Mouse (Mus musculus): ENCODE results near the gene Mipep. TPM values are rescaled to one million over a fixed set of nuclear protein-coding genes. Genes with fewer than 3 reads are reported as not detected.

Gene Mipep
- 7.7 and 9.9 TPM in 2 replicates for polyA plus RNA-seq (2015; fragmentation: Nextera tagmentation; extraction: Ambion mirVana)

- WGBS = under 1% methylated on average over 61 of the region's 61 CpGs
- ATAC-seq = peak; percentile 95
These were observed at the start of gene Mipep for GRCm38 (mm10) chr14:60784427-60785315. TSS of gene Mipep (plus strand) at chr14:60784573.

GRCm38 (mm10) chr14:60735206-60735605 is 49.2 kb upstream of the Mipep start:
- no peak overlapping the region for H3K4me3 ChIP-seq (ENCODE audit: low read depth, low read length)
- no peak for DNase-seq (ENCODE audit: low spot score)
- H3K4me1 ChIP-seq (ENCODE audit: insufficient read depth, low read depth, low read length) = peaks cover 28% of the 10 kb centered on the region; the same call in 1 of the 2 replicates
- TF ChIP-seq CTCF (IDR thresholded peaks at IDR 0.05) (no peak), EP300 (IDR thresholded peaks at IDR 0.05) (no peak)
- no peaks in the 10 kb centered on the region for H3K36me3 ChIP-seq (ENCODE audit: insufficient read depth, low read length)
- 46% methylated on average over 5 of the region's 5 CpGs for WGBS
- no peak overlapping the region for H3K4me2 ChIP-seq (replicated peaks; ENCODE audit: low read depth, low read length)
- H3K27ac ChIP-seq (ENCODE audit: low read length) = 0 out of 2 replicates have a peak overlapping the region, but pooled peaks have one; percentile 0
- no peaks in the 10 kb centered on the region for H3K27me3 ChIP-seq (replicated peaks; ENCODE audit: insufficient read depth, low read length)
- no peak for ATAC-seq
- H3K9ac ChIP-seq (replicated peaks; ENCODE audit: low read depth) = no peak overlapping the region
- no peaks in the 10 kb centered on the region for H3K9me3 ChIP-seq (ENCODE audit: low read length)

More at GRCm38 (mm10) chr14:60784427-60785315, at the start of gene Mipep:
- peak; percentile 95 for DNase-seq (ENCODE audit: low spot score)
- Histone ChIP-seq H3K27ac (ENCODE audit: low read length) (no peak within 1 kb of the TSS), H3K27me3 (replicated peaks; ENCODE audit: insufficient read depth, low read length) (no peaks in the 10 kb centered on the region), H3K9ac (replicated peaks; ENCODE audit: low read depth) (peak within 1 kb of the TSS; percentile 54), H3K9me3 (ENCODE audit: low read length) (no peaks in the 10 kb centered on the region), H3K4me2 (replicated peaks; ENCODE audit: low read depth, low read length) (peak within 1 kb of the TSS; percentile 86), H3K4me3 (ENCODE audit: low read depth, low read length) (peak within 1 kb of the TSS; percentile 67), H3K36me3 (ENCODE audit: insufficient read depth, low read length) (no peaks in the 10 kb centered on the region), H3K4me1 (ENCODE audit: insufficient read depth, low read depth, low read length) (peaks cover 3% of the 10 kb centered on the region; the same call in 1 of the 2 replicates)
- TF ChIP-seq EP300 (IDR thresholded peaks at IDR 0.05) = no peak
- peak; percentile 96 for TF ChIP-seq CTCF (IDR thresholded peaks at IDR 0.05)

GRCm38 (mm10) chr14:60735848-60736547 is 48.4 kb upstream of the Mipep start:
- H3K36me3 ChIP-seq (ENCODE audit: insufficient read depth, low read length) = no peaks in the 10 kb centered on the region
- ATAC-seq (peak; percentile 1; the same call in 1 of the 2 replicates), DNase-seq (ENCODE audit: low spot score) (no peak)
- H3K4me1 ChIP-seq (ENCODE audit: insufficient read depth, low read depth, low read length) = peaks cover 32% of the 10 kb centered on the region; the same call in 1 of the 2 replicates
- no peaks in the 10 kb centered on the region for H3K9me3 ChIP-seq (ENCODE audit: low read length)
- H3K4me2 ChIP-seq (replicated peaks; ENCODE audit: low read depth, low read length) = peak overlapping the region; percentile 3; the same call in 1 of the 2 replicates
- 46% methylated on average over 13 of the region's 13 CpGs for WGBS
- no peak overlapping the region for H3K9ac ChIP-seq (replicated peaks; ENCODE audit: low read depth)
- H3K27me3 ChIP-seq (replicated peaks; ENCODE audit: insufficient read depth, low read length) = no peaks in the 10 kb centered on the region
- TF ChIP-seq CTCF (IDR thresholded peaks at IDR 0.05) (no peak), EP300 (IDR thresholded peaks at IDR 0.05) (no peak)
- no peak overlapping the region for H3K4me3 ChIP-seq (ENCODE audit: low read depth, low read length)
- peak overlapping the region; percentile 87 for H3K27ac ChIP-seq (ENCODE audit: low read length)

GRCm38 (mm10) chr14:60736591-60737192 is 47.7 kb upstream of the Mipep start:
- Histone ChIP-seq H3K4me3 (ENCODE audit: low read depth, low read length) (no peak overlapping the region), H3K27me3 (replicated peaks; ENCODE audit: insufficient read depth, low read length) (no peaks in the 10 kb centered on the region), H3K4me2 (replicated peaks; ENCODE audit: low read depth, low read length) (peak overlapping the region; percentile 23), H3K36me3 (ENCODE audit: insufficient read depth, low read length) (no peaks in the 10 kb centered on the region), H3K27ac (ENCODE audit: low read length) (peak overlapping the region; percentile 87), H3K4me1 (ENCODE audit: insufficient read depth, low read depth, low read length) (peaks cover 37% of the 10 kb centered on the region; the same call in 1 of the 2 replicates), H3K9me3 (ENCODE audit: low read length) (no peaks in the 10 kb centered on the region), H3K9ac (replicated peaks; ENCODE audit: low read depth) (no peak overlapping the region)
- TF ChIP-seq EP300 (IDR thresholded peaks at IDR 0.05) (0 out of 2 replicates have a peak, but pooled peaks have one; percentile 28), CTCF (IDR thresholded peaks at IDR 0.05) (no peak; the same call in none of the 2 replicates)
- peak; percentile 74 for DNase-seq (ENCODE audit: low spot score)
- WGBS = 5% methylated on average over 4 of the region's 4 CpGs
- ATAC-seq = peak; percentile 64

GRCm38 (mm10) chr14:60737202-60737611 is 47.2 kb upstream of the Mipep start:
- Histone ChIP-seq H3K4me3 (ENCODE audit: low read depth, low read length) (no peak overlapping the region), H3K9ac (replicated peaks; ENCODE audit: low read depth) (no peak overlapping the region), H3K9me3 (ENCODE audit: low read length) (no peaks in the 10 kb centered on the region), H3K4me2 (replicated peaks; ENCODE audit: low read depth, low read length) (peak overlapping the region; percentile 23; the same call in 1 of the 2 replicates), H3K27me3 (replicated peaks; ENCODE audit: insufficient read depth, low read length) (no peaks in the 10 kb centered on the region), H3K4me1 (ENCODE audit: insufficient read depth, low read depth, low read length) (peaks cover 37% of the 10 kb centered on the region; the same call in 1 of the 2 replicates), H3K36me3 (ENCODE audit: insufficient read depth, low read length) (no peaks in the 10 kb centered on the region), H3K27ac (ENCODE audit: low read length) (peak overlapping the region; percentile 87)
- TF ChIP-seq EP300 (IDR thresholded peaks at IDR 0.05) = no peak
- no peak for TF ChIP-seq CTCF (IDR thresholded peaks at IDR 0.05)
- 24% methylated on average over 7 of the region's 7 CpGs for WGBS
- ATAC-seq = no peak
- no peak for DNase-seq (ENCODE audit: low spot score)
